Mouse (Mus musculus): ENCODE results near the gene Hebp2. TPM values are rescaled to one million over a fixed set of nuclear protein-coding genes. Genes with fewer than 3 reads are reported as not detected.
A peak's percentile ranks its signal among the peaks of the same experiment; 100 is the strongest.

Gene Hebp2
- polyA plus RNA-seq, 1 experiment: 0.66 TPM

- no peak overlapping the region for H3K27ac ChIP-seq (ENCODE audit: control insufficient read depth, insufficient read depth, low read length)
- peaks cover 10% of the 10 kb centered on the region for H3K4me1 ChIP-seq (replicated peaks; ENCODE audit: control insufficient read depth, insufficient read depth, low read length)
- H3K4me3 ChIP-seq (ENCODE audit: control insufficient read depth, insufficient read depth, low read length): no peak overlapping the region
- no peaks in the 10 kb centered on the region for H3K27me3 ChIP-seq (ENCODE audit: control insufficient read depth, insufficient read depth, low read length)
- WGBS: 96% methylated on average over 15 of the region's 15 CpGs
- TF ChIP-seq POLR2A (IDR thresholded peaks at IDR 0.05; ENCODE audit: control insufficient read depth, extremely low read depth, insufficient read depth, low read length, poor library complexity) (no peak), CTCF (IDR thresholded peaks at IDR 0.05; ENCODE audit: borderline replicate concordance, control insufficient read depth, extremely low read depth, insufficient read depth, low read length, poor library complexity) (no peak)
- DNase-seq: no peak
- no peaks in the 10 kb centered on the region for H3K36me3 ChIP-seq (ENCODE audit: control insufficient read depth, insufficient read depth, low read length)
These were observed 20.6 kb downstream of the Hebp2 start for GRCm38 (mm10) chr10:18525311-18525710.

DNA sequence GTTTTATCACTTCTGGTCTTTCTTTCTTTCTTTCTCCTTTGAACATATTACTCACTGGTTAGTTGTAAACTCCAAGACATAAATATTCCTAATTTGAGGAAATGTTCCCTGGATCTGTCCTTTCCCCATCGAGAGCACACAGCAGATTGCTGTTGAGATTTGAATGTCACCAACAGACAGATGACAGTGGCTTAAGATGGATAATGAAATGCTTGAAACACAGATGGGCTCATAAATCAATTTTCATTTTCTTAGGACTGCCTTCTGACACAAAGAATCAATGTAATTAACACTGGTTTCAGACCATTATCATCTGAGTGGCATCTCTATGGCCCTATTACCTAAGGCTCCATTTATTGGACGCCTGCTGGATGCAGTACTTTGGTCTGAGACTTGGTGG lies 23.3 kb downstream of the Hebp2 start:
- DNase-seq: no peak
- no peaks in the 10 kb centered on the region for H3K36me3 ChIP-seq (ENCODE audit: control insufficient read depth, insufficient read depth, low read length)
- no peak overlapping the region for H3K27ac ChIP-seq (ENCODE audit: control insufficient read depth, insufficient read depth, low read length)
- peaks cover 8% of the 10 kb centered on the region for H3K4me1 ChIP-seq (replicated peaks; ENCODE audit: control insufficient read depth, insufficient read depth, low read length)
- no peaks in the 10 kb centered on the region for H3K27me3 ChIP-seq (ENCODE audit: control insufficient read depth, insufficient read depth, low read length)
- no peak for TF ChIP-seq CTCF (IDR thresholded peaks at IDR 0.05; ENCODE audit: borderline replicate concordance, control insufficient read depth, extremely low read depth, insufficient read depth, low read length, poor library complexity)
- no peak for TF ChIP-seq POLR2A (IDR thresholded peaks at IDR 0.05; ENCODE audit: control insufficient read depth, extremely low read depth, insufficient read depth, low read length, poor library complexity)
- 92% methylated on average over 2 of the region's 2 CpGs for WGBS
- no peak overlapping the region for H3K4me3 ChIP-seq (ENCODE audit: control insufficient read depth, insufficient read depth, low read length)

DNA sequence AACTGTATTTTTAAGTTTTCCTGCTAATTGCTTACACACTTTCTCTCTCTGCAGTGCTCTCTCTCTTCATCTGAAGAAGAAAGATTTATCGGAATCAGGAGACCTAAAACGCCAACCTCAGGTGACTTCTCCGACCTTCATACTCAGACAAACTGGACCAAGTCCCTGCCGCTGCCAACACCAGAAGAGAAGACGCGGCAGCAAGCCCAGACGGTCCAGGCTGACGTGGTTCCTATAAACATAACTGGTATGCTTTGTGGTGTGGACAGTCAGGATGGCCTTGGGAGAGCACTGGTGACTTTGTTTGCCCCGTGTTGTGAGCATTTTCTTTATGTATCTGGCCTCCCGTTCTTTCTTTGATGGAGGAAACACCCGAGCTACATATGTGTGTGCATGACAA lies 34.4 kb downstream of the Hebp2 start:
- no peak overlapping the region for H3K4me3 ChIP-seq (ENCODE audit: control insufficient read depth, insufficient read depth, low read length)
- 86% methylated on average over 11 of the region's 11 CpGs for WGBS
- peaks cover 28% of the 10 kb centered on the region for H3K4me1 ChIP-seq (replicated peaks; ENCODE audit: control insufficient read depth, insufficient read depth, low read length)
- TF ChIP-seq CTCF (IDR thresholded peaks at IDR 0.05; ENCODE audit: borderline replicate concordance, control insufficient read depth, extremely low read depth, insufficient read depth, low read length, poor library complexity) (no peak), POLR2A (IDR thresholded peaks at IDR 0.05; ENCODE audit: control insufficient read depth, extremely low read depth, insufficient read depth, low read length, poor library complexity) (no peak)
- H3K27ac ChIP-seq (ENCODE audit: control insufficient read depth, insufficient read depth, low read length): peak overlapping the region; percentile 57; the same call in 1 of the 2 replicates
- H3K36me3 ChIP-seq (ENCODE audit: control insufficient read depth, insufficient read depth, low read length): no peaks in the 10 kb centered on the region
- H3K27me3 ChIP-seq (ENCODE audit: control insufficient read depth, insufficient read depth, low read length): no peaks in the 10 kb centered on the region
- no peak for DNase-seq

- Histone ChIP-seq H3K4me1 (replicated peaks; ENCODE audit: control insufficient read depth, insufficient read depth, low read length) (peaks cover 35% of the 10 kb centered on the region), H3K4me3 (ENCODE audit: control insufficient read depth, insufficient read depth, low read length) (no peak overlapping the region), H3K27ac (ENCODE audit: control insufficient read depth, insufficient read depth, low read length) (no peak overlapping the region), H3K27me3 (ENCODE audit: control insufficient read depth, insufficient read depth, low read length) (no peaks in the 10 kb centered on the region), H3K36me3 (ENCODE audit: control insufficient read depth, insufficient read depth, low read length) (no peaks in the 10 kb centered on the region)
- DNase-seq: no peak
- no peak for TF ChIP-seq POLR2A (IDR thresholded peaks at IDR 0.05; ENCODE audit: control insufficient read depth, extremely low read depth, insufficient read depth, low read length, poor library complexity)
- TF ChIP-seq CTCF (IDR thresholded peaks at IDR 0.05; ENCODE audit: borderline replicate concordance, control insufficient read depth, extremely low read depth, insufficient read depth, low read length, poor library complexity): no peak
- 89% methylated on average over 3 of the region's 3 CpGs for WGBS
These were observed 35.2 kb downstream of the Hebp2 start for GRCm38 (mm10) chr10:18510663-18511062.

GRCm38 (mm10) chr10:18508586-18508985 lies 37.3 kb downstream of the Hebp2 start:
- TF ChIP-seq POLR2A (IDR thresholded peaks at IDR 0.05; ENCODE audit: control insufficient read depth, extremely low read depth, insufficient read depth, low read length, poor library complexity) (no peak), CTCF (IDR thresholded peaks at IDR 0.05; ENCODE audit: borderline replicate concordance, control insufficient read depth, extremely low read depth, insufficient read depth, low read length, poor library complexity) (no peak)
- Histone ChIP-seq H3K4me1 (replicated peaks; ENCODE audit: control insufficient read depth, insufficient read depth, low read length) (peaks cover 39% of the 10 kb centered on the region), H3K36me3 (ENCODE audit: control insufficient read depth, insufficient read depth, low read length) (no peaks in the 10 kb centered on the region), H3K27ac (ENCODE audit: control insufficient read depth, insufficient read depth, low read length) (peak overlapping the region; percentile 92), H3K27me3 (ENCODE audit: control insufficient read depth, insufficient read depth, low read length) (no peaks in the 10 kb centered on the region), H3K4me3 (ENCODE audit: control insufficient read depth, insufficient read depth, low read length) (no peak overlapping the region)
- DNase-seq: peak; percentile 68
- WGBS: 93% methylated on average over 1 of the region's 1 CpGs

GRCm38 (mm10) chr10:18507869-18508473 lies 37.9 kb downstream of the Hebp2 start:
- H3K4me1 ChIP-seq (replicated peaks; ENCODE audit: control insufficient read depth, insufficient read depth, low read length): peaks cover 39% of the 10 kb centered on the region
- H3K36me3 ChIP-seq (ENCODE audit: control insufficient read depth, insufficient read depth, low read length): no peaks in the 10 kb centered on the region
- 98% methylated on average over 2 of the region's 2 CpGs for WGBS
- H3K27ac ChIP-seq (ENCODE audit: control insufficient read depth, insufficient read depth, low read length): peak overlapping the region; percentile 92
- DNase-seq: no peak
- TF ChIP-seq CTCF (IDR thresholded peaks at IDR 0.05; ENCODE audit: borderline replicate concordance, control insufficient read depth, extremely low read depth, insufficient read depth, low read length, poor library complexity): no peak
- no peak overlapping the region for H3K4me3 ChIP-seq (ENCODE audit: control insufficient read depth, insufficient read depth, low read length)
- no peaks in the 10 kb centered on the region for H3K27me3 ChIP-seq (ENCODE audit: control insufficient read depth, insufficient read depth, low read length)

DNA sequence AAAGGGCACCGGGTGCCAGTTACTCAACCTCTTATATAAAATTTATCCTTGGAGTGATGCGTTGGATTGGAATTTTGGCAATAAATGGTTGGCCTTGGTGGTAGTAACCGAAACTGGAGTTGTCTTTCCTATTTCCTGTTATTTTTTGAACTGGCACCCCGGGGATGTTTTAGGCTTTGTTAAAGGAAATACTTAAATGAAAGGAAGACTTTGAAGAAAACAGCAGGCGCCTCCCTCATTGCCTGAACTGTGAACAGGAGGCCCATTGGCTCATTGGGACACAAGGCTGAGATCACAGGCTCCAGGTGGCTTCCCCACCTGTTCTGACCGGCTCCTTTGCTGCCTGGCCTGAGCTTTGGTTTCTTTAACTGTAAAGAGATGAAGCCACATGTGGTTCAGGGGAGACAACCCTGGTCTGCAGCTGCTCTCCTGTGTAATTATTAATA lies 39.4 kb downstream of the Hebp2 start:
- Histone ChIP-seq H3K4me3 (ENCODE audit: control insufficient read depth, insufficient read depth, low read length) (no peak overlapping the region), H3K27me3 (ENCODE audit: control insufficient read depth, insufficient read depth, low read length) (no peaks in the 10 kb centered on the region), H3K36me3 (ENCODE audit: control insufficient read depth, insufficient read depth, low read length) (no peaks in the 10 kb centered on the region), H3K4me1 (replicated peaks; ENCODE audit: control insufficient read depth, insufficient read depth, low read length) (peaks cover 38% of the 10 kb centered on the region), H3K27ac (ENCODE audit: control insufficient read depth, insufficient read depth, low read length) (peak overlapping the region; percentile 56)
- 30% methylated on average over 6 of the region's 6 CpGs for WGBS
- TF ChIP-seq POLR2A (IDR thresholded peaks at IDR 0.05; ENCODE audit: control insufficient read depth, extremely low read depth, insufficient read depth, low read length, poor library complexity): no peak
- no peak for TF ChIP-seq CTCF (IDR thresholded peaks at IDR 0.05; ENCODE audit: borderline replicate concordance, control insufficient read depth, extremely low read depth, insufficient read depth, low read length, poor library complexity)
- peak; percentile 62 for DNase-seq

All from thymus, adult 2 months (tissue).